Mouse (Mus musculus): ENCODE data around the gene Per1. TPM values are rescaled to one million over a fixed set of nuclear protein-coding genes. Genes with fewer than 3 reads are reported as not detected.

Gene Per1
- total and polyA plus RNA-seq, 3 experiments, result 8.9 to 55.5 (median 40.6) TPM

DNA sequence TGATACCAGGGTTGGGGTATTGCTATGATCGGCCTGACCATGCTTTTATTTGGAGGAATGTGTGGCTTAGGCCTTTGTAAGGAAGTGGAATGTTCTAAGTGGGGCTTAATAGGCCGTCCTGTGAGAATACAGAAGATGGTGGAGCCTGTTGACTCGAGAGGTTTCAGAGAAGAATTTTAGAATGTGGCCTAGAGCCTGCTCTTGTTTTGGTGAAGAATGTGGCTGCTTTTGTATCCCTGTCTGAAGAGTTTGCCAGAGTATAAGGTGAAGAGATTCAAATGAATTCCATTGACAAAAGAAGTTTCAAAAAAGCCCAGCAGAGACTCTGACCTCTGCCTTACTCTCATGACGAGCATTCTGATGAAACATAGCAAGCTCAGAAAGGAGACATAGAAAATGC is 43.2 kb upstream of the Per1 start:
- peaks cover 78% of the 10 kb centered on the region for H3K36me3 ChIP-seq (replicated peaks)
- H3K9me3 ChIP-seq (replicated peaks), result no peaks in the 10 kb centered on the region
- DNase-seq (ENCODE audit: low spot score) (no peak), ATAC-seq (ENCODE audit: extremely low read depth, insufficient number of reproducible peaks, low FRiP score, poor library complexity, severe bottlenecking) (no peak)
- no peak for TF ChIP-seq GATA2 (IDR thresholded peaks at IDR 0.05; ENCODE audit: borderline replicate concordance, low read depth, low read length)
- TF ChIP-seq POLR2AphosphoS5 (IDR thresholded peaks at IDR 0.05; ENCODE audit: insufficient replicate concordance, low read depth, low read length), result no peak
- no peak for TF ChIP-seq TAL1 (conservative IDR thresholded peaks at IDR 0.05; ENCODE audit: low read depth, low read length)
- TF ChIP-seq GATA1 (IDR thresholded peaks at IDR 0.05; ENCODE audit: borderline replicate concordance, low read length), result no peak
- no peak for TF ChIP-seq CTCF (IDR thresholded peaks at IDR 0.05; ENCODE audit: low read depth, low read length)
- H3K27me3 ChIP-seq (ENCODE audit: insufficient read depth, low read length), result no peaks in the 10 kb centered on the region; the same call in 1 of the 2 replicates
- peaks cover 47% of the 10 kb centered on the region for H3K4me1 ChIP-seq (ENCODE audit: insufficient read depth, low read depth, low read length)
- H3K4me3 ChIP-seq (ENCODE audit: low read depth, low read length), result no peak overlapping the region

DNA sequence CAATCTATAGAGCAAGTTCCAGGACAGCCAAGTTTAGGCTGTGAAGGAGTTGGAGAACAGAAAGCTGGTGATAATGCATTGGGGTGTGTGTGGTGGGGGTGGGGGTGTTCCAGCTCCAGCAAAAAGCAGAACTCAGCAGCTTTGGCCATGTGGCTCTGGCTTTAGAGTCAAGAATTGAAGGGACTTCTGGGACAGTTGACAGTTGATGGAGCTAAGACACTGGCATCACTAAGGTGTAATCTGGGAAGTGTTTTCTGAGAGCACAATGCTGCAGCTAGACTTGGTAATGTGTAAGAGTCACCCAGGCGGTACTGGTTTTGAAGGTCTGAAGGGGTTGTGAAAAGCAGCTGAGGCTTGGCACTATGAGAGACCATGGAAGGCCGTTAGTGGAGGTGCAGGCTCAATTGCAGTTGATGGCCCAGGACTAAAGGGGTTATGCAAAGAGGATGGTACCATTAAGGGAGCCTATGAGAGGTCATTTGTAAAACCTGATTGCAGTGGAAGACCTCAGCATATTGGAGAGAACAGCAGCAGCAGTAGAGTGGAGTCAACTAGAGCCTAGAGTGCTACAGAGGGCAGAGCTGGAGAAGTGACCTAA is 42.1 kb upstream of the Per1 start:
- H3K36me3 ChIP-seq (replicated peaks), result peaks cover 66% of the 10 kb centered on the region
- no peak overlapping the region for H3K4me3 ChIP-seq (ENCODE audit: low read depth, low read length)
- no peaks in the 10 kb centered on the region; the same call in 1 of the 2 replicates for H3K27me3 ChIP-seq (ENCODE audit: insufficient read depth, low read length)
- DNase-seq (ENCODE audit: low spot score) (no peak), ATAC-seq (ENCODE audit: extremely low read depth, insufficient number of reproducible peaks, low FRiP score, poor library complexity, severe bottlenecking) (no peak)
- peaks cover 38% of the 10 kb centered on the region for H3K4me1 ChIP-seq (ENCODE audit: insufficient read depth, low read depth, low read length)
- no peaks in the 10 kb centered on the region for H3K9me3 ChIP-seq (replicated peaks)
- no peak for TF ChIP-seq GATA1 (IDR thresholded peaks at IDR 0.05; ENCODE audit: borderline replicate concordance, low read length)

GRCm38 (mm10) chr11:69053848-69054247 is 41.2 kb upstream of the Per1 start:
- Histone ChIP-seq H3K4me1 (ENCODE audit: insufficient read depth, low read depth, low read length) (peaks cover 37% of the 10 kb centered on the region), H3K27me3 (ENCODE audit: insufficient read depth, low read length) (no peaks in the 10 kb centered on the region; the same call in 1 of the 2 replicates), H3K9me3 (replicated peaks) (no peaks in the 10 kb centered on the region), H3K36me3 (replicated peaks) (peaks cover 57% of the 10 kb centered on the region), H3K4me3 (ENCODE audit: low read depth, low read length) (no peak overlapping the region)
- ATAC-seq (ENCODE audit: extremely low read depth, insufficient number of reproducible peaks, low FRiP score, poor library complexity, severe bottlenecking) (no peak), DNase-seq (ENCODE audit: low spot score) (no peak)
- no peak for TF ChIP-seq POLR2AphosphoS5 (IDR thresholded peaks at IDR 0.05; ENCODE audit: insufficient replicate concordance, low read depth, low read length)
- TF ChIP-seq TAL1 (conservative IDR thresholded peaks at IDR 0.05; ENCODE audit: low read depth, low read length), result no peak
- no peak for TF ChIP-seq GATA1 (IDR thresholded peaks at IDR 0.05; ENCODE audit: borderline replicate concordance, low read length)
- TF ChIP-seq CTCF (IDR thresholded peaks at IDR 0.05; ENCODE audit: low read depth, low read length), result no peak
- no peak for TF ChIP-seq GATA2 (IDR thresholded peaks at IDR 0.05; ENCODE audit: borderline replicate concordance, low read depth, low read length)

DNA sequence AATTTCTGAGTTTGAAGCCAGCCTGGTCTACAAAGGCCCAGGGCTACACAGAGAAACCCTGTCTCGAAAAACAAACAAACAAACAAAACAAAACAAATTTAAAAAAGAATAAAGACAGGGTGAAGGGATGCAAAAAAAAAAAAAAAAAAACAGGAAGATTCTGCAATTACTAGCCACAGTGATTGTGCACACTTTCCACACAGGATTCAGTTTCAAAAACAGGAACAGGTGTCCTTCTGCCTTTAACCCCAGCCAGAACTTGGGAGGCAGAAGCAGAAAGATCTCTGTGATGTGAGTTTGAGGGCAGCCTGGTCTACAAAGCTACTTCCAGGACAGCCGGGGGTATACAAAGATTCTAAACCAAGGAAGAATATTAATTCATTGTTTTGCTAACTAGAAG is 36.8 kb upstream of the Per1 start:
- TF ChIP-seq GATA2 (IDR thresholded peaks at IDR 0.05; ENCODE audit: borderline replicate concordance, low read depth, low read length) (no peak), GATA1 (IDR thresholded peaks at IDR 0.05; ENCODE audit: borderline replicate concordance, low read length) (no peak), POLR2AphosphoS5 (IDR thresholded peaks at IDR 0.05; ENCODE audit: insufficient replicate concordance, low read depth, low read length) (no peak), CTCF (IDR thresholded peaks at IDR 0.05; ENCODE audit: low read depth, low read length) (no peak), TAL1 (conservative IDR thresholded peaks at IDR 0.05; ENCODE audit: low read depth, low read length) (no peak)
- Histone ChIP-seq H3K9me3 (replicated peaks) (no peaks in the 10 kb centered on the region), H3K4me1 (ENCODE audit: insufficient read depth, low read depth, low read length) (peaks cover 35% of the 10 kb centered on the region), H3K27me3 (ENCODE audit: insufficient read depth, low read length) (no peaks in the 10 kb centered on the region), H3K4me3 (ENCODE audit: low read depth, low read length) (peak overlapping the region; percentile 91), H3K36me3 (replicated peaks) (peaks cover 18% of the 10 kb centered on the region)
- ATAC-seq (ENCODE audit: extremely low read depth, insufficient number of reproducible peaks, low FRiP score, poor library complexity, severe bottlenecking) (no peak), DNase-seq (ENCODE audit: low spot score) (no peak)

GRCm38 (mm10) chr11:69058729-69059356 is 36.2 kb upstream of the Per1 start:
- Histone ChIP-seq H3K27me3 (ENCODE audit: insufficient read depth, low read length) (no peaks in the 10 kb centered on the region), H3K36me3 (replicated peaks) (peaks cover 14% of the 10 kb centered on the region), H3K4me1 (ENCODE audit: insufficient read depth, low read depth, low read length) (peaks cover 39% of the 10 kb centered on the region), H3K4me3 (ENCODE audit: low read depth, low read length) (peak overlapping the region; percentile 91), H3K9me3 (replicated peaks) (no peaks in the 10 kb centered on the region)
- ATAC-seq (ENCODE audit: extremely low read depth, insufficient number of reproducible peaks, low FRiP score, poor library complexity, severe bottlenecking), result no peak
- TF ChIP-seq TAL1 (conservative IDR thresholded peaks at IDR 0.05; ENCODE audit: low read depth, low read length) (no peak), GATA2 (IDR thresholded peaks at IDR 0.05; ENCODE audit: borderline replicate concordance, low read depth, low read length) (no peak), POLR2AphosphoS5 (IDR thresholded peaks at IDR 0.05; ENCODE audit: insufficient replicate concordance, low read depth, low read length) (no peak), CTCF (IDR thresholded peaks at IDR 0.05; ENCODE audit: low read depth, low read length) (no peak), GATA1 (IDR thresholded peaks at IDR 0.05; ENCODE audit: borderline replicate concordance, low read length) (no peak)
- no peak for DNase-seq (ENCODE audit: low spot score)

DNA sequence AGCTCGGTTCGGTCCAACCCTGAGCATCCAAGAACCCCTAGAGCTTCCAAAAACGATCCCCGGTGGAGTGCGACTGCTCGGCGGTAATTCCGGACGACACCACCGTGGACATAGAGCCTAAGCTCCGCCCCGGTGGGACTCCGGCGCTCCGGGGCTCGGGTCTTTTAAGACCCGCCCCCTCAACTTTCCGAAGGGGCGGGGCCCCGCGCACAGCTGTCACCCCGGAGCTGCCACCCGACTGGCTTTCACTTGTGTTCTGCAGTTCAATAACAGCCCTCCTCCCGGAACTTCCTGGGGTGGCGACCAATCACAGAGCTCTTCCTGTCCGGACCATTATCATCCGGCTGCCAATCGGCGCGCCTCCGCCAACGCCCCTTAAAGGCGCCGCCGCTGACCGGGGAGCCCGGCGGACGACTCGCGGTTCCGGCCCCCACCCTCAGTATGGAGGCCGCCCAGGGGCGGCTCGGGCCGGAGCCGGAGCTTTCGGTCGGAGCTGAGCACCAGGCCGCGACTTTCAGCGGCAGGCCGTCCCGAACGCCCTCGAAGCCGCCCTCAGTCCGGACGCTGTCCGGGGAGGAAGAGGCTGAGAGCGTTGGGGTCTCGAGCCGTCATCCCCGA is 35.6 kb upstream of the Per1 start, which contains the start of gene Borcs6:
Borcs6 (plus strand) TSS at position 361 of the 618 bp plus-strand sequence.
- Histone ChIP-seq H3K4me1 (ENCODE audit: insufficient read depth, low read depth, low read length) (peaks cover 45% of the 10 kb centered on the region), H3K4me3 (ENCODE audit: low read depth, low read length) (peak within 1 kb of the TSS; percentile 91), H3K36me3 (replicated peaks) (peaks cover 7% of the 10 kb centered on the region), H3K27me3 (ENCODE audit: insufficient read depth, low read length) (no peaks in the 10 kb centered on the region), H3K9me3 (replicated peaks) (no peaks in the 10 kb centered on the region)
- ATAC-seq (ENCODE audit: extremely low read depth, insufficient number of reproducible peaks, low FRiP score, poor library complexity, severe bottlenecking) (peak; percentile 85), DNase-seq (ENCODE audit: low spot score) (peak; percentile 98)
- no peak for TF ChIP-seq POLR2AphosphoS5 (IDR thresholded peaks at IDR 0.05; ENCODE audit: insufficient replicate concordance, low read depth, low read length)
- TF ChIP-seq CTCF (IDR thresholded peaks at IDR 0.05; ENCODE audit: low read depth, low read length), result no peak
- no peak for TF ChIP-seq GATA2 (IDR thresholded peaks at IDR 0.05; ENCODE audit: borderline replicate concordance, low read depth, low read length)
- no peak for TF ChIP-seq TAL1 (conservative IDR thresholded peaks at IDR 0.05; ENCODE audit: low read depth, low read length)
- no peak for TF ChIP-seq GATA1 (IDR thresholded peaks at IDR 0.05; ENCODE audit: borderline replicate concordance, low read length)
